Mouse (Mus musculus) MEL (cell line): ENCODE results near the gene Dzip1. TPM values are rescaled to one million over a fixed set of nuclear protein-coding genes. Genes with fewer than 3 reads are reported as not detected.

ENCODE experiments used
- DNase-seq: peaks from one replicate; pipeline ENCODE4 v3.0.0; 2011; ENCODE audit warnings: low read depth, low spot score
- H3K27ac ChIP-seq: 2 replicates; pipeline ENCODE4 v1.5.1; 2012; ENCODE audit warnings: low read depth, mild to moderate bottlenecking, control low read depth, low read length, moderate library complexity; ENCODE audit not compliant: control insufficient read depth
- H3K27me3 ChIP-seq, 2 experiments: fragments of 150-350 bp in 1 of 2; sonication (generic) in 1 of 2; 2 replicates each; pipeline ENCODE4 v1.6.1; 2012; ENCODE audit warnings: low read length in 2 of 2, mild to moderate bottlenecking in 2 of 2, improper control_type of control experiment in 1 of 2, moderate library complexity in 1 of 2; ENCODE audit not compliant: insufficient read depth in 2 of 2, control insufficient read depth in 1 of 2
- H3K36me3 ChIP-seq, 2 experiments: 2 replicates each; pipeline ENCODE4 v1.6.1; 2012 to 2014; ENCODE audit warnings: low read length in 2 of 2, improper control_type of control experiment in 1 of 2, inconsistent platforms in 1 of 2, mild to moderate bottlenecking in 1 of 2; ENCODE audit not compliant: insufficient read depth in 2 of 2, control insufficient read depth in 1 of 2
- H3K4me1 ChIP-seq, 2 experiments: fragments of 150-350 bp in 1 of 2; sonication (generic) in 1 of 2; 2 replicates each; pipeline ENCODE4 v1.6.1; 2012; ENCODE audit warnings: low read length in 2 of 2, improper control_type of control experiment in 1 of 2, mild to moderate bottlenecking in 1 of 2; ENCODE audit not compliant: insufficient read depth in 2 of 2, control insufficient read depth in 1 of 2
- H3K4me3 ChIP-seq, 2 experiments: fragments of 150-350 bp in 1 of 2; sonication (generic) in 1 of 2; 2 replicates each; pipeline ENCODE4 v1.5.1; 2012; ENCODE audit warnings: low read depth in 2 of 2, low read length in 2 of 2, mild to moderate bottlenecking in 2 of 2, moderate library complexity in 2 of 2, control low read depth in 1 of 2, improper control_type of control experiment in 1 of 2; ENCODE audit not compliant: control insufficient read depth in 1 of 2, insufficient read depth in 1 of 2
- H3K79me2 ChIP-seq: 2 replicates; pipeline ENCODE4 v1.6.1; 2012; ENCODE audit warnings: mild to moderate bottlenecking, low read length, moderate library complexity; ENCODE audit not compliant: control insufficient read depth, poor library complexity, insufficient read depth
- H3K9ac ChIP-seq: 2 replicates; pipeline ENCODE4 v1.6.1; 2012; ENCODE audit warnings: low read depth, mild to moderate bottlenecking, control low read depth, low read length, moderate library complexity; ENCODE audit not compliant: control insufficient read depth, poor library complexity, severe bottlenecking
- H3K9me3 ChIP-seq: fragments of 150-350 bp; sonication (generic); replicated peaks from 2 replicates; pipeline ENCODE4 v1.6.1; 2012; ENCODE audit warnings: mild to moderate bottlenecking, low read length, improper control_type of control experiment, moderate library complexity; ENCODE audit not compliant: insufficient read depth
- BHLHE40 ChIP-seq: IDR thresholded peaks from 2 replicates; pipeline ENCODE4 v1.6.1; 2012; ENCODE audit warnings: low read depth, mild to moderate bottlenecking, inconsistent platforms, low read length, improper control_type of control experiment, borderline replicate concordance
- CHD2 ChIP-seq: IDR thresholded peaks from 2 replicates; pipeline ENCODE4 v1.6.1; 2011; ENCODE audit warnings: low read length, improper control_type of control experiment
- E2F4 ChIP-seq: IDR thresholded peaks from 2 replicates; pipeline ENCODE4 v1.6.1; 2011; ENCODE audit warnings: low read depth, low read length, improper control_type of control experiment, borderline replicate concordance
- ELF1 ChIP-seq: IDR thresholded peaks from 2 replicates; pipeline ENCODE4 v1.6.1; 2014; ENCODE audit warnings: low read depth, mild to moderate bottlenecking, inconsistent platforms, low read length, improper control_type of control experiment, moderate library complexity
- ETS1 ChIP-seq: IDR thresholded peaks from 2 replicates; pipeline ENCODE4 v1.6.1; 2012; ENCODE audit warnings: low read depth, mild to moderate bottlenecking, inconsistent platforms, low read length, improper control_type of control experiment, moderate library complexity
- JUND ChIP-seq: IDR thresholded peaks from 2 replicates; pipeline ENCODE4 v1.6.1; 2011; ENCODE audit warnings: low read depth, mild to moderate bottlenecking, improper control_type of control experiment, low read length
- MAFK ChIP-seq: IDR thresholded peaks from 2 replicates; pipeline ENCODE4 v1.6.1; 2011; ENCODE audit warnings: low read depth, mild to moderate bottlenecking, low read length, improper control_type of control experiment, borderline replicate concordance
- MAX ChIP-seq: IDR thresholded peaks from 2 replicates; pipeline ENCODE4 v1.6.1; 2011; ENCODE audit warnings: low read length, improper control_type of control experiment
- MYB ChIP-seq: IDR thresholded peaks from 2 replicates; pipeline ENCODE4 v1.6.1; 2011; ENCODE audit warnings: mild to moderate bottlenecking, low read depth, low read length, improper control_type of control experiment
- MYC ChIP-seq: IDR thresholded peaks from 2 replicates; pipeline ENCODE4 v1.6.1; 2011; ENCODE audit warnings: low read depth, mild to moderate bottlenecking, low read length, improper control_type of control experiment, moderate library complexity
- NRF1 ChIP-seq: IDR thresholded peaks from 2 replicates; pipeline ENCODE4 v1.6.1; 2014; ENCODE audit warnings: low read depth, mild to moderate bottlenecking, inconsistent platforms, low read length, improper control_type of control experiment, moderate library complexity; ENCODE audit not compliant: poor library complexity, insufficient read depth, severe bottlenecking
- POLR2A ChIP-seq, 2 experiments: IDR thresholded peaks; 2 replicates each; pipeline ENCODE4 v1.6.1; 2011 to 2012; ENCODE audit warnings: low read length in 2 of 2, mild to moderate bottlenecking in 2 of 2, control low read depth in 1 of 2, improper control_type of control experiment in 1 of 2, low read depth in 1 of 2, moderate library complexity in 1 of 2; ENCODE audit not compliant: control insufficient read depth in 1 of 2, insufficient read depth in 1 of 2, poor library complexity in 1 of 2
- RAD21 ChIP-seq: IDR thresholded peaks from 2 replicates; pipeline ENCODE4 v1.6.1; 2011; ENCODE audit warnings: mild to moderate bottlenecking, low read depth, low read length, improper control_type of control experiment
- RCOR1 ChIP-seq: IDR thresholded peaks from 2 replicates; pipeline ENCODE4 v1.6.1; 2012; ENCODE audit warnings: low read depth, mild to moderate bottlenecking, inconsistent platforms, low read length, improper control_type of control experiment
- SIN3A ChIP-seq: IDR thresholded peaks from 2 replicates; pipeline ENCODE4 v1.6.1; 2012; ENCODE audit warnings: low read length, improper control_type of control experiment, inconsistent platforms
- TAL1 ChIP-seq: IDR thresholded peaks from 2 replicates; pipeline ENCODE4 v1.6.1; 2012; ENCODE audit warnings: mild to moderate bottlenecking, inconsistent platforms, low read length, moderate library complexity, mixed read lengths
- UBTF ChIP-seq: IDR thresholded peaks from 2 replicates; pipeline ENCODE4 v1.6.1; 2012; ENCODE audit warnings: low read depth, mild to moderate bottlenecking, inconsistent platforms, low read length, improper control_type of control experiment, moderate library complexity, borderline replicate concordance; ENCODE audit not compliant: insufficient read depth
- USF1 ChIP-seq: IDR thresholded peaks from 2 replicates; pipeline ENCODE4 v1.6.1; 2014; ENCODE audit warnings: low read depth, mild to moderate bottlenecking, inconsistent platforms, low read length, improper control_type of control experiment, moderate library complexity
- USF2 ChIP-seq, 2 experiments: IDR thresholded peaks; 2 replicates each; pipeline ENCODE4 v1.6.1; 2011 to 2012; ENCODE audit warnings: improper control_type of control experiment in 2 of 2, low read length in 2 of 2, borderline replicate concordance in 1 of 2, inconsistent platforms in 1 of 2, low read depth in 1 of 2, mild to moderate bottlenecking in 1 of 2; ENCODE audit not compliant: insufficient read depth in 1 of 2
- ZC3H11A ChIP-seq: IDR thresholded peaks from 2 replicates; pipeline ENCODE4 v1.6.1; 2012; ENCODE audit warnings: low read depth, mild to moderate bottlenecking, inconsistent platforms, low read length, improper control_type of control experiment
- ZKSCAN1 ChIP-seq: IDR thresholded peaks from 2 replicates; pipeline ENCODE4 v1.6.1; 2012; ENCODE audit warnings: low read depth, mild to moderate bottlenecking, inconsistent platforms, low read length, improper control_type of control experiment, moderate library complexity
- polyA plus RNA-seq, 2 experiments: library from polyadenylated mRNA; stranded (reverse) in 1 of 2; unstranded in 1 of 2; fragments of >175 nt in 1 of 2; fragments of >200 nt in 1 of 2; gene quantifications; 2 replicates each; pipeline versions ENCODE4 v1.2.1 to v1.2.4; 2012; ENCODE audit warnings: low replicate concordance in 2 of 2, low read depth in 1 of 2; ENCODE audit not compliant: insufficient read length in 2 of 2, insufficient read depth in 1 of 2, missing spikeins in 1 of 2
- total RNA-seq: library from RNA; depleted of rRNA; stranded (reverse); fragments of 300-350 nt; gene quantifications from 2 replicates; pipeline ENCODE4 v1.2.3, GENCODE M21; 2012; rRNA removed

The Dzip1 gene
- total RNA-seq, result 0.29 and 0.35 TPM in 2 replicates
- polyA plus RNA-seq, result 1 to 10 TPM in 1 of 2 experiments, not detected in 1; 1.8 TPM

- H3K9ac ChIP-seq, result peak within 1 kb of the TSS; percentile 43
- peak; percentile 48 for DNase-seq
- no peaks in the 10 kb centered on the region for H3K27me3 ChIP-seq
These were observed at the start of gene Dzip1 for GRCm38 (mm10) chr14:118924673-118925615. Dzip1 (minus strand) TSS chr14:118925460.

DNA sequence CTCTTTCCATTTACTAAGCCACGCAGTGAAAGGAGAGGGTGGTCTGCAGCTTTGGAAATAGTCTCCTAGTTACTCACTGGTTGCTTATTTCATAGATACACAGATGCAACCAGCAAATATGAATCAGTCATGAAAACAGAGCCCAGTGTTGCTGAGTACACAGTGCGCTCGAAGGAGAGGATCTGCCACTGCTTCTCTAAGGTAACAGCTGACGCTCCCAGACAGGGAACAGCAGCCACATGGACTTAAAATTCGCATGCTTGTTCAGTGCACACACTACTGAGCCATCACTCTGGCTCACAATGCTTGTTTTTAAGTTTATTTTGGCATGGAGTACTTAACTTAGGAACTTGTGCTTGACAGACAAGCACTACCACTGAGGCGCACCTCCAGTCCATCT is 47.0 kb upstream of the Dzip1 start:
- H3K9me3 ChIP-seq, result no peaks in the 10 kb centered on the region
- no peaks in the 10 kb centered on the region for H3K27me3 ChIP-seq
- no peak overlapping the region for H3K27ac ChIP-seq
- H3K4me3 ChIP-seq, result no peak overlapping the region
- no peaks in the 10 kb centered on the region for H3K4me1 ChIP-seq
- TF ChIP-seq POLR2A (IDR thresholded peaks at IDR 0.05; ENCODE audit: control insufficient read depth in 1 of 2, insufficient read depth in 1 of 2, low read depth in 1 of 2, low read length in 2 of 2, poor library complexity in 1 of 2) (no peak), SIN3A (no peak), UBTF (no peak)
- H3K36me3 ChIP-seq, result peaks cover 0 to 2% of the 10 kb centered on the region in 2 experiments; a peak in 1 of 4 replicates
- no peak for DNase-seq
- no peaks in the 10 kb centered on the region for H3K79me2 ChIP-seq
- H3K9ac ChIP-seq, result no peak overlapping the region

More at GRCm38 (mm10) chr14:118924673-118925615, at the start of gene Dzip1:
- Histone ChIP-seq H3K4me3 (peak within 1 kb of the TSS; percentile 37 to 55; a peak in 3 of 4 replicates), H3K36me3 (no peaks in the 10 kb centered on the region), H3K79me2 (no peaks in the 10 kb centered on the region), H3K27ac (no peak within 1 kb of the TSS), H3K4me1 (peaks cover 0 to 4% of the 10 kb centered on the region in 2 experiments; a peak in 1 of 4 replicates), H3K9me3 (no peaks in the 10 kb centered on the region)
- no peak for TF ChIP-seq CHD2
- TF ChIP-seq BHLHE40, result no peak
- TF ChIP-seq USF2 (IDR thresholded peaks at IDR 0.05; ENCODE audit: borderline replicate concordance in 1 of 2, insufficient read depth in 1 of 2, low read depth in 1 of 2, low read length in 2 of 2), result 0 out of 4 replicates have a peak, but pooled peaks of 1 of the 2 experiments have one; percentile 10
- TF ChIP-seq JUND, result no peak
- TF ChIP-seq MAX, result no peak
- peak; percentile 79 for TF ChIP-seq USF1

DNA sequence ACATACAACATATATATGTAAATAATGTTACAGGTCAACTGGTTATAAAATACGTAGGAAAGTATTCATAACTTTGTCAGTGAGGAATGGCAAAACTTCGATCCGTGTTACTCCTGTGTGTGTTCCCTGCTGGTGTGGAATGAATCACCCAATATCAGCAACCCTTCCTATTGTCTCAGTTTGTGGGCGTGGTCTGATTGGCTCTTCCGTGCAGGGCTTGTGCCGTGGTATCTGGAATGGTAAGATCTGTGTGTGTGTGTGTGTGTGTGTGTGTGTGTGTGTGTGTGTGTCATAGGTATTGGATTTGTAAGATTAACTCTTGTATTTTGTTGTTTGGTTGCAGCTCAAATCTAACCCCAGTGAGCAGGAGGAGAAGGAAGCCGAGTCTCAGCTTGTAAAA is 42.4 kb upstream of the Dzip1 start:
- TF ChIP-seq CHD2 (no peak), SIN3A (no peak), E2F4 (no peak), JUND (no peak), ELF1 (no peak), ZC3H11A (no peak), RCOR1 (no peak), TAL1 (no peak), MYC (no peak), POLR2A (IDR thresholded peaks at IDR 0.05; ENCODE audit: control insufficient read depth in 1 of 2, insufficient read depth in 1 of 2, low read depth in 1 of 2, low read length in 2 of 2, poor library complexity in 1 of 2) (no peak), MAFK (no peak), NRF1 (no peak), RAD21 (no peak), ETS1 (no peak), ZKSCAN1 (no peak), MYB (no peak)
- H3K27ac ChIP-seq, result no peak overlapping the region
- H3K4me3 ChIP-seq, result no peak overlapping the region
- no peaks in the 10 kb centered on the region for H3K9me3 ChIP-seq
- H3K36me3 ChIP-seq, result no peaks in the 10 kb centered on the region
- no peak for DNase-seq
- H3K27me3 ChIP-seq, result no peaks in the 10 kb centered on the region
- H3K9ac ChIP-seq, result no peak overlapping the region
- no peaks in the 10 kb centered on the region for H3K4me1 ChIP-seq
- no peaks in the 10 kb centered on the region for H3K79me2 ChIP-seq
